Mouse (Mus musculus): ENCODE results near the gene Tmem119. TPM values are rescaled to one million over a fixed set of nuclear protein-coding genes. Genes with fewer than 3 reads are reported as not detected.

The Tmem119 gene
- polyA plus RNA-seq, 2 experiments from 2014 or later: not detected

- ATAC-seq: no peak
These were observed 44.8 kb downstream of the Tmem119 start for GRCm38 (mm10) chr5:113755347-113756030.

- ATAC-seq: no peak
These were observed 48.7 kb downstream of the Tmem119 start for GRCm38 (mm10) chr5:113751521-113752157.

GRCm38 (mm10) chr5:113748556-113749331 lies 51.6 kb downstream of the Tmem119 start:
- ATAC-seq: no peak

GRCm38 (mm10) chr5:113747629-113748028 lies 52.7 kb downstream of the Tmem119 start:
- no peak for ATAC-seq

Other genes with a start within 250 kb of the Tmem119 start
- gene Cmklr1, start 150.1 kb downstream of the Tmem119 start, polyA plus RNA-seq (2017; shearing (Covaris generic)): not detected
- not detected for gene 1700069L16Rik, start 75.7 kb downstream of the Tmem119 start, polyA plus RNA-seq (2017; shearing (Covaris generic))
- 1 to 10 TPM; 3.3 to 5.2 TPM for gene Ficd, start 64.7 kb downstream of the Tmem119 start, polyA plus RNA-seq (2017; shearing (Covaris generic))
- gene Sart3, start 28.0 kb downstream of the Tmem119 start, polyA plus RNA-seq (2017; shearing (Covaris generic)): 10 to 100 TPM in 1 of 2 experiments, 1 to 10 TPM in 1; 8.0 to 18.9 TPM
- 10 to 100 TPM; 23.8 to 24.5 TPM for gene Iscu, start 27.8 kb downstream of the Tmem119 start, polyA plus RNA-seq (2017; shearing (Covaris generic))
- 100 to 1,000 TPM; 629 to 698 TPM for gene Selplg, start 32.1 kb upstream of the Tmem119 start, polyA plus RNA-seq (2017; shearing (Covaris generic))
- gene Coro1c, start 108.2 kb upstream of the Tmem119 start, polyA plus RNA-seq (2017; shearing (Covaris generic)): 10 to 100 TPM; 59.2 to 70.7 TPM
- gene Ssh1, start 193.4 kb upstream of the Tmem119 start, polyA plus RNA-seq (2017; shearing (Covaris generic)): 10 to 100 TPM; 15.8 to 17.9 TPM
- gene Dao, start 203.2 kb upstream of the Tmem119 start, polyA plus RNA-seq (2017; shearing (Covaris generic)): under 1 TPM in 1 of 2 experiments, not detected in 1; 0.48 TPM

Data from activated CD4-positive, CD25-positive, alpha-beta regulatory T cell, adult 4 months (primary cell).